Mouse (Mus musculus) central nervous system, embryonic 18 days (tissue): ENCODE data around the gene Ciao2a. TPM values are rescaled to one million over a fixed set of nuclear protein-coding genes. Genes with fewer than 3 reads are reported as not detected.

Experiments used
- polyA plus RNA-seq: library from polyadenylated mRNA; depleted of rRNA; stranded (reverse); fragments of >200 nt; gene quantifications from 2 replicates; pipeline ENCODE4 v1.2.3, GENCODE M21; 2012; rRNA removed

The Ciao2a gene
- polyA plus RNA-seq: 30.1 and 31.1 TPM in 2 replicates

DNA sequence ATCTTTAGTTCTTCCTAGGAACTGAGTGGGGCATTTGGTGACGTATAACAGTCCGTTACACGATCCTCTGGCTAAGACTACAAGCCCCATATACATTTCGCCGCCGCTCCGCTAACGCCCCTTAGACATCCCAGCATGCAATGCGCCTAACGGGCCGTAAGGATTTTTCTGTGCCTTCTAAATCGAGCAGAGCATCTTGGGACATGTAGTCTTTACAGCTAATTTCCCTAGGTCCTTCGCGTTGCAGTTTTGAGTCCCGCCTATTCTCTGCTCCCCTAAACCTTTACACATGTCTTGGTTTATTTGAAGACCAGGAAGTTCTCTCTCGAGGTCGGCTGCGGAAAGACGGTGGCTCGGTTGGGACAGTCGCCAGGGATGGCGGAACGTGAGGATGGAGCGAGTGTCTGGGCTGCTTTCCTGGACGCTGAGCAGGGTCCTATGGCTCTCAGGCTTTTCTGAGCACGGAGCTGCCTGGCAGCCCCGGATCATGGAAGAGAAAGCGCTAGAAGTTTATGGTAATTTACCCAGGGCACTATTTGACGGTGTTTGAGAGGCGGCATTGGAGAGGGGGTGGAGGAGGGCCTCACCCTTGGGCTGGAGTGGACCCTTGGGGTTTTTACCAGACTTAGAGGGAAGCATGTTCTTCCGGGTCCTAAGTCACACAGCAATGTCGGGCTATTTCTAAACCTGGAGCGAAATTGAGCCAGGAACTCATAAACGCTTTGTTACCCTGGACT, at the start of gene Ciao2a, which contains the start of gene Snx1:
Gene Ciao2a (plus strand): TSS at position 156 of the 737 bp plus-strand sequence.
Gene Snx1 (minus strand): TSS at position 132 of the 737 bp plus-strand sequence.

DNA sequence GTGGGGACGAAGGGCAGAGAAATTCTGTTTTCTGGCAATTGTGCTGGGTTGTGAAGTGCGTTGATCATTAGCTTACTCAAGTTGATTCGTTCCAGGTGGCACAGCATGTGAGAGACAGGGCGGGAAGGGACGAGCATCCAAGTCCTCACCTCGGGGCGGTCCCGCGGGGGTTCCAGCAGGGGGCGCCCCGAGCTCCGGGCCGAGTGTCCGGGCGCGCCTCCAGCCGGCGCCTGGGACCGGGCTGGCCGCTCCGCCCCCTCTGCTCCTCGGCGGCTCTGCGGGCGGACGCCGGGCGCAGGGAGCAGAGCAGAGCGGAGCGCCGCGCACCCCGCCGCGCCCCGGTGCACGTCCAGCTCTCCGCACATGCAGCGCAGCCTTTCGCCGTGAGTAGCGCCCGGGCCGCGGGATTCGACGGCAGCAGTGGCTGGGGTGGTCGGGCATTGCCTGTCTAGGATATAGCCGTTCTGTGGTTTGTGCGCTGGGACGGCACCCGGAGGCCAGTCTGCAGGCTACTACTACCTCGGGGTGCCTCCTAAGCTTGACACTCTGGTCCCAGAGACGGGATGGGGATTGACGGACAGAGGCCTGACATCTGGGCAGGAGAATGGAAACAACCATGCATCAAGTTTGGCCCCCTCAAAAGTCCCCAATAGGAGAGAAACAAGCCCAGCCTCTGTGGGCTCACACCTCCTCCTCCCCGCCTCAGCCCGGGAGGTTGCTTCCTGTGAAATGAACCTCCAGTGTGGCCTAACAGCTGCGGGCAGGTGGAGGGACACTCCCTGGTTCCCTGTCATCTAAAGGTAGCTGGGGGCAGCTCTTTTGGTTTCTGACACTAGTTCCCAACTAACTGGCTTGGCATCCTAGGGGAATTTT, 31.8 kb downstream of the Ciao2a start, which contains the start of gene Dapk2:
Gene Dapk2 (plus strand): TSS at position 266 of the 873 bp plus-strand sequence.

Other genes starting within 250 kb of the Ciao2a start
- 16.1 and 17.6 TPM in 2 replicates for gene Pclaf, start 236.4 kb upstream of the Ciao2a start, polyA plus RNA-seq
- 22.6 and 25.4 TPM in 2 replicates for gene Trip4, start 217.8 kb upstream of the Ciao2a start, polyA plus RNA-seq
- gene Csnk1g1, start 217.7 kb upstream of the Ciao2a start, polyA plus RNA-seq: 22.3 and 23.5 TPM in 2 replicates
- gene Ppib, start 66.4 kb upstream of the Ciao2a start, polyA plus RNA-seq: 360 and 417 TPM in 2 replicates
- gene Snx22, start 56.9 kb upstream of the Ciao2a start, polyA plus RNA-seq: 9.9 and 10.0 TPM in 2 replicates
- 83.5 and 86.2 TPM in 2 replicates for gene Snx1, start within 50 bp of the Ciao2a start, polyA plus RNA-seq
- 0.88 and 1.9 TPM in 2 replicates for gene Dapk2, start 31.6 kb downstream of the Ciao2a start, polyA plus RNA-seq
- 61.6 and 63.6 TPM in 2 replicates for gene Herc1, start 223.8 kb downstream of the Ciao2a start, polyA plus RNA-seq